Mouse (Mus musculus) liver, embryonic 16.5 days (tissue): ENCODE results near the gene Cldn24. TPM values are rescaled to one million over a fixed set of nuclear protein-coding genes. Genes with fewer than 3 reads are reported as not detected.
"Not testable (repeated sequence)": the region's sequence is repeated elsewhere in the genome, so short reads cannot be mapped to it uniquely, and the experiment has no call there.

Experiments
- ATAC-seq: fragments of 200-750 bp; cut with Nextera tagmentation; 2 replicates; pipeline ENCODE4 v1.8.0; 2017; ENCODE audit warnings: low read depth, mild to moderate bottlenecking, moderate number of reproducible peaks, moderate library complexity
- H3K27ac ChIP-seq: fragments of 300-500 bp; sonication (generic); 2 replicates; pipeline ENCODE4 v1.5.1; 2014; ENCODE audit warnings: mild to moderate bottlenecking, low read length
- H3K27me3 ChIP-seq: fragments of 300-500 bp; sonication (generic); 2 replicates; pipeline ENCODE4 v1.6.1; 2014; ENCODE audit warnings: low read depth, low read length, mixed read lengths; ENCODE audit not compliant: control insufficient read depth, insufficient read depth
- H3K36me3 ChIP-seq: fragments of 300-500 bp; sonication (generic); 2 replicates; pipeline ENCODE4 v1.6.1; 2014; ENCODE audit warnings: mild to moderate bottlenecking; ENCODE audit not compliant: control insufficient read depth, insufficient read depth
- H3K4me1 ChIP-seq: fragments of 300-500 bp; sonication (generic); 2 replicates; pipeline ENCODE4 v1.6.1; 2014; ENCODE audit warnings: low read depth, low read length, mixed read lengths; ENCODE audit not compliant: control insufficient read depth
- H3K4me2 ChIP-seq: fragments of 300-500 bp; sonication (generic); 2 replicates; pipeline ENCODE4 v1.6.1; 2014; ENCODE audit warnings: low read depth, low read length, mixed read lengths
- H3K4me3 ChIP-seq: fragments of 300-500 bp; sonication (generic); 2 replicates; pipeline ENCODE4 v1.5.1; 2014; ENCODE audit warnings: low read depth, mild to moderate bottlenecking, low read length
- H3K9ac ChIP-seq: fragments of 300-500 bp; sonication (generic); 2 replicates; pipeline ENCODE4 v1.6.1; 2014; ENCODE audit warnings: low read depth, low read length
- H3K9me3 ChIP-seq: fragments of 300-500 bp; sonication (generic); replicated peaks from 2 replicates; pipeline ENCODE4 v1.6.1; 2016; ENCODE audit warnings: low read length; ENCODE audit not compliant: control insufficient read depth
- WGBS: fragments of 180-500 bp; shearing (Covaris S2); extraction: QIAGEN DNeasy Blood & Tissue Kit; methylation state at CpG from one replicate; pipeline ENCODE4 v1.1.7; 2014; ENCODE audit not compliant: insufficient replicate concordance; 5-methylcytosine and 5-hydroxymethylcytosine counted together
- polyA plus RNA-seq: library from polyadenylated mRNA; unstranded; fragments of >200 nt; fragmentation: Nextera tagmentation; extraction: Ambion mirVana; gene quantifications from 2 replicates; pipeline ENCODE4 v1.2.1, GENCODE M21; 2015

Cldn24 gene
- polyA plus RNA-seq, 1 experiment from 2014 or later, result not detected

DNA sequence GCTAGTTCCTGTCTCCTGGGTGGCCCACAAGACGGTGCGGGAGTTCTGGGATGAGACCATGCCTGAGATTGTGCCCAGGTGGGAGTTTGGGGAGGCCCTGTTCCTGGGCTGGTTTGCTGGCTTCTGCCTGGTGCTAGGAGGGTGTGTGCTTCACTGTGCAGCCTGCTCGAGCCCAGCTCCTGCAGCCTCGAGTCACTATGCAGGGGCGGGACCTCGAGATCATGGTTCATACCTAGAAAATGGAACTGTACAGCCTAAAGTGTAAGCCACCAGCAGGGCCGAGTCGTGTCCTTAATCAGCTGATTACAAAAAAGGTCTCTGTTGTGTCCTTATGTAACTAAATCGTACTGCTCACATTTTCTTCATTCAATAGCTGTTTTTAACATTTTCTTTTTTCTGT, 598 bp downstream of the Cldn24 start:
- H3K9ac ChIP-seq, H3K4me3 ChIP-seq, H3K4me2 ChIP-seq, H3K27ac ChIP-seq, H3K36me3 ChIP-seq, H3K27me3 ChIP-seq, H3K9me3 ChIP-seq, H3K4me1 ChIP-seq, ATAC-seq: not testable (repeated sequence)
- WGBS, result 47% methylated on average over 7 of the region's 9 CpGs

DNA sequence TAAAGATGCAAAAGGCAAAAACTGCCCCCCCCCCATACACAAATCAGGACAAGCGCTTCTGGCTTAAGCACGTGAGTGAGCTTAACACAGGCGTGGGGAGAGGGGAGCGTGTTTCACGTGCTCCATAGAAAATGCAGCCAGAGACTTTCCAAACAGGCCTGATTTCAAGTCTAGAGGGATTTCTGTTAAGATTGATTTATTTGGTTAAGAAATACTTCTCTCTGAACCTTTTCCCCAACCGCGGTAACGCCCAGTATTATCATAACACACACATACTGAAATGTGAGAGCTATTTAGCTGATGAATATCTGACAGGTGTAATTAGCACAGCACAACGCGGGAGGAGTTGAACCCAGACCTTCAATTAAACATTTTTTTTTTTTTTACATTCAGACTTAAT, 1.8 kb downstream of the Cldn24 start:
- no peaks in the 10 kb centered on the region for H3K4me1 ChIP-seq
- no peak for ATAC-seq
- no peaks in the 10 kb centered on the region for H3K9me3 ChIP-seq
- H3K36me3 ChIP-seq, result no peaks in the 10 kb centered on the region
- H3K4me2 ChIP-seq, result no peak overlapping the region
- no peak overlapping the region for H3K9ac ChIP-seq
- no peaks in the 10 kb centered on the region for H3K27me3 ChIP-seq
- no peak overlapping the region for H3K4me3 ChIP-seq
- WGBS, result 72% methylated on average over 10 of the region's 10 CpGs
- no peak overlapping the region for H3K27ac ChIP-seq

DNA sequence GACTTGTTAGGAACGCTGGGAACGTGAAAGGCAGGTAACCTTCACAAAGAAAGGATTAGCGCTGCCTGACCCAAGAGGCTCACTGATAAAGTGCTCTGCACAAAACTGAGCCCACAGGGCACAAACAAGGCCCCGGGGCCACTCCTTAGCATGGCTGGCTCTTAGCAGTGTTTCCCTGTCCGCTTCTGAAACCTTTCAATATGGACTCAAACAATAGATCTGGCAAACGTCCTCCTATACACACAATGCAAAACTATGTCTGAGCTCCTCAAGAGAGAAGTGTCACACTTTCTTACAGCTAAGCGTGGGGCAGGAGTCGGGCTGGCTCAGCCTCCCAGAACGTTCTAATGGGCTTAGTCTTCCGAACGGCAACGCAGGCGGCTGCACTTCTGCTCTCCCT, 2.2 kb downstream of the Cldn24 start, which contains the start of gene Cldn22:
Gene Cldn22 (plus strand): TSS at position 301 of the 400 bp plus-strand sequence.
- H3K9ac ChIP-seq, result no peak within 1 kb of the TSS
- WGBS, result 72% methylated on average over 13 of the region's 13 CpGs
- no peaks in the 10 kb centered on the region for H3K4me1 ChIP-seq
- H3K4me3 ChIP-seq, result no peak within 1 kb of the TSS
- H3K4me2 ChIP-seq, result no peak within 1 kb of the TSS
- H3K9me3 ChIP-seq, result no peaks in the 10 kb centered on the region
- no peaks in the 10 kb centered on the region for H3K36me3 ChIP-seq
- no peak for ATAC-seq
- no peaks in the 10 kb centered on the region for H3K27me3 ChIP-seq
- H3K27ac ChIP-seq, result no peak within 1 kb of the TSS

DNA sequence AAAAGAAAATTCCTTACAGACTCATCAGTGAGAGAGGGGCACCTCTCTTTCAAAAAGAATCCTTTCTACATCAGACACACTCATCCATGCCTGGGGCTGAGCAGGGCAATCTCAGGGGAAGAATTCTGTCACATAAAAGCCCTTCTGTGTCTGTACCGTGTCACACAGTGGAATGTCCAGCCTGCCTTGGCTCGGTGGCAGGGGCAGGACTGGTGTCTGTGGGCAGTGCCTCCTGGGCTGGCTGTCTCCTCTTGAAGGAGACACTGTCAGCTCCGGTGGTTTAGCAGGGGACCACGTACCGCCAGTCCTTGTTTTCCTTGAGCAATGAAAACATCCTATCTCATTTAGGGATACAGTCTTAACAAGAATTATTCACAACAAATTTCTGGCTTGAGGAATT, 3.7 kb downstream of the Cldn24 start:
- no peak for ATAC-seq
- no peaks in the 10 kb centered on the region for H3K27me3 ChIP-seq
- no peak overlapping the region for H3K27ac ChIP-seq
- no peaks in the 10 kb centered on the region for H3K9me3 ChIP-seq
- no peak overlapping the region for H3K4me3 ChIP-seq
- no peaks in the 10 kb centered on the region for H3K36me3 ChIP-seq
- no peak overlapping the region for H3K9ac ChIP-seq
- WGBS, result 57% methylated on average over 5 of the region's 5 CpGs
- H3K4me1 ChIP-seq, result no peaks in the 10 kb centered on the region
- H3K4me2 ChIP-seq, result no peak overlapping the region

DNA sequence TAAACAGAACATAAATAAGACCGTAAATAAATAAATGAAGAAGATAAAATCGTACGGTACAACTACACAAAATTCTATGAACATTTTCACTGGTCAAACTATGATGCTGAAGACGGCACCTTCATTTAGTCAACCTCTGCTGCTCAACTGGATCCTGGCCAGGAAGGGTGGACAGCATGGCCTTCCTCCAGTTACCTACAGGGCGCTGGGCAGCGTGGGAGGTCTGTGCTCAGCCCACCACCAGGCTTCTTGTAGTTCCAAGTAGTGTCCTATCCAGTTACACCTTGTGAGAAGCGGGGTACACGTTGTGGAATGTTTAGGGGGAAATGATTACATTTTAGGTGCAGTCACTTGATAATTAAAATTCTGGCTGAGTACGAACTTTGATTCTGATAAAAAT, 5.0 kb downstream of the Cldn24 start:
- H3K27ac ChIP-seq, result no peak overlapping the region
- 74% methylated on average over 9 of the region's 9 CpGs for WGBS
- ATAC-seq, result no peak
- H3K4me3 ChIP-seq, result no peak overlapping the region
- H3K9ac ChIP-seq, result no peak overlapping the region
- H3K9me3 ChIP-seq, result no peaks in the 10 kb centered on the region
- H3K27me3 ChIP-seq, result no peaks in the 10 kb centered on the region
- no peaks in the 10 kb centered on the region for H3K4me1 ChIP-seq
- H3K36me3 ChIP-seq, result no peaks in the 10 kb centered on the region
- no peak overlapping the region for H3K4me2 ChIP-seq

DNA sequence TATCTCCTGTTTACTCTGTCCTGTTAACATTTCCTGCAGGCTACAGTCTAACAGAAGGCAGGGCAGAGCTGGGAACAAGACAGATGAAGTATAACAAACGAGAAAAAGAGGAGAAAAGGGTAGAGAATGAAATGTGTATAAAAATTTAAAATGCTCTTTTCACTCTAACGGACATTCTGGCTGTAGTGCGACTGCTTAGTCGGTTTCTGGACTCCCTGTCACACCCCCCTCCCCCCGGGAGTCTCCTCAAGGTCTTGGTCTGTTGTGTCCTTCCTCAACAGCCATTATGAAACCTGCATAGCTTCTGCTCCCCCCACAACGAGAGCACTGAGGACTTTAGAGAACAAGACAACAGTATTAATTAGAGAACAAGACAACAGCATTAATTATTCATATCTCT, 10.7 kb downstream of the Cldn24 start:
- H3K27ac ChIP-seq, result no peak overlapping the region
- 62% methylated on average over 6 of the region's 6 CpGs for WGBS
- no peaks in the 10 kb centered on the region for H3K4me1 ChIP-seq
- H3K9me3 ChIP-seq, result no peaks in the 10 kb centered on the region
- ATAC-seq, result no peak
- H3K9ac ChIP-seq, result no peak overlapping the region
- no peak overlapping the region for H3K4me3 ChIP-seq
- H3K4me2 ChIP-seq, result no peak overlapping the region
- no peaks in the 10 kb centered on the region for H3K27me3 ChIP-seq
- no peaks in the 10 kb centered on the region for H3K36me3 ChIP-seq

DNA sequence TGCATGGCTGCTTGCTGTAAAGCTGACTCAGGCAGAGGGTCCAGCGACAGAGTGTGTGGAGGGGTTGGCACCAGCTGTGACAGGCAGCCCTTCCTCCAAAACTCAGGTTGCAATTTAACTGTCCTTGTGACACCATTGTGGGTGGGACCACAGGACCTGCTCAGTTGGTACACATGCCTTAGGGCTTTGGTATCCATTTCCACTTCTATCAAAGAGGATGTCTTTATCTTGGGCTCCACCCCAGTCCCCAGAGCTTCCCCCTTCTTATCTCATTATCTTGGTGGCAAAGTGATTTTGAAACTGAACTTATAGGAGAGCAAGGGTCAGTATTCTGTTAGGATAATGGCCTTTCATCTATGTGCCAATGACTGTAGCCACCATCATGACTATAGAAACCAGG, 12.0 kb downstream of the Cldn24 start:
- Histone ChIP-seq H3K27ac (no peak overlapping the region), H3K4me1 (no peaks in the 10 kb centered on the region), H3K27me3 (no peaks in the 10 kb centered on the region), H3K4me3 (no peak overlapping the region), H3K36me3 (no peaks in the 10 kb centered on the region), H3K9ac (no peak overlapping the region), H3K4me2 (no peak overlapping the region), H3K9me3 (no peaks in the 10 kb centered on the region)
- no peak for ATAC-seq
- 65% methylated on average over 1 of the region's 1 CpGs for WGBS

DNA sequence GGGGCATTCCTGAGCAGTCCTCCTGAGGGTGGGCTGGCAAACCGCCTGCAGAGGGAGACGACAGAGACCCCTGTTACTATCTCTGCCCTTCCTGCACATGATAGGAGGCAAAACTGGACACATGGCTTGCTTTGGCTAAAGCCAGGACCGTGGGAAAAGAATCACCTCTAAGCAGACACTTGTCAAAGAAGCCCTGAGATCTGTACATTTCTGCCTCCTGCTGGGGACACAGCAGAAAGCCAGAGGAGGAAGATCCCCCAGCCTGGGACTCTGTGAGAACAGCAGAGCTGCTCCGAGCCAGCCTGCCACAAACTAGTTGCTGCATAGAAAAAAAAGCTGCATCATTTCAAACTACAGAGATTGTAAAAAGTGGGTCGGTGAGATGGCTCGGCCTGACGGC, 21.1 kb downstream of the Cldn24 start:
- no peak for ATAC-seq
- no peak overlapping the region for H3K4me3 ChIP-seq
- no peak overlapping the region for H3K27ac ChIP-seq
- no peak overlapping the region for H3K9ac ChIP-seq
- no peak overlapping the region for H3K4me2 ChIP-seq
- 75% methylated on average over 7 of the region's 7 CpGs for WGBS
- no peaks in the 10 kb centered on the region for H3K4me1 ChIP-seq
- H3K36me3 ChIP-seq, result peaks cover 3% of the 10 kb centered on the region; the same call in 1 of the 2 replicates
- H3K9me3 ChIP-seq, result no peaks in the 10 kb centered on the region
- no peaks in the 10 kb centered on the region for H3K27me3 ChIP-seq

DNA sequence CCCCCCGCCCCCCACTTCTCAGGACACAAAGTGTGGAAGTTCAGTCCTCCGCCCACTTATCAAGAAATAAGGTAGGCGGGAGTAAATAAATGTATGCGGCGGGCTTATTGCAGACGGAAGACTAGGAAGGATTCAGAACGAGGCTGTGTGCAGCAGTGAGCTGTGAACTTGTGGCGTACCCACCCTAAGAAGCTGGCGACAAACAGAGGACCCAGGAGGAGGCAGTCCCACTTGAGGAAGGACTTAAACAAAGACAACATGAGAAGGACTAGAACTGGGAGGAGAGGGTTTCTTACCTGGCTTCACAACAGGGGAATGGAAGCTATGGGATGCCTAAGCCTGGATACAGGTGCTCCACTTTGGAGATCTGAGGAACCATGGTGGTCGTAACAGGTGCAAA, 21.7 kb downstream of the Cldn24 start:
- H3K27me3 ChIP-seq, result no peaks in the 10 kb centered on the region
- H3K4me1 ChIP-seq, result no peaks in the 10 kb centered on the region
- no peak overlapping the region for H3K27ac ChIP-seq
- peaks cover 6% of the 10 kb centered on the region for H3K36me3 ChIP-seq
- 77% methylated on average over 10 of the region's 10 CpGs for WGBS
- no peaks in the 10 kb centered on the region for H3K9me3 ChIP-seq
- no peak for ATAC-seq
- H3K4me3 ChIP-seq, result no peak overlapping the region
- H3K9ac ChIP-seq, result no peak overlapping the region
- H3K4me2 ChIP-seq, result no peak overlapping the region

DNA sequence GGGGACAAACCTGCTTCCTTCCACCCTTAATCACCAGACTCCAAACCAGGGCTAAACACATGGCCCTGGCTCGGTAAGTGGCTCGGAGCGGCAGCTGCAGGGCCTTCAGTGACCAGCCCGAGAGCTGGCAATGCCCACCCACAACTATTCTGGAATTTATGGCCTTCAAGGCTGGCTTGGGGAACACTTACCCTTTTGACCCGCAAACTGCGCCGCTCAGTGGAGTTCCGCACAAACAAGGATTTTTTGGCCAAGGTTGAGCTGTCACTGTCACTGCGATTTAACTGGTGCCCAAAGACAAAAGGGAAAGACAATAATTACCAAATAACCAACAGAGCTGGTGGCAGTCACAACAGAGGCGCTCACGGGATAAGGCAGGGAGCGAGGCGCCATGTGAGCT, 24.0 kb downstream of the Cldn24 start:
- peaks cover 5% of the 10 kb centered on the region for H3K36me3 ChIP-seq
- no peaks in the 10 kb centered on the region for H3K4me1 ChIP-seq
- WGBS, result 86% methylated on average over 13 of the region's 13 CpGs
- no peak overlapping the region for H3K27ac ChIP-seq
- H3K27me3 ChIP-seq, result no peaks in the 10 kb centered on the region
- ATAC-seq, result no peak
- no peak overlapping the region for H3K4me2 ChIP-seq
- no peaks in the 10 kb centered on the region for H3K9me3 ChIP-seq
- H3K4me3 ChIP-seq, result no peak overlapping the region
- H3K9ac ChIP-seq, result no peak overlapping the region
